Mouse (Mus musculus) C2C12 (cell line): ENCODE measurements around the gene Gm5617. TPM values are rescaled to one million over a fixed set of nuclear protein-coding genes. Genes with fewer than 3 reads are reported as not detected.

Experiments
- H3K27me3 ChIP-seq: one replicate; pipeline ENCODE4 v1.6.1; 2011; ENCODE audit not compliant: control insufficient read depth, insufficient read depth, insufficient read length
- H3K36me3 ChIP-seq: one replicate; pipeline ENCODE4 v1.6.1; 2011; ENCODE audit not compliant: control insufficient read depth, insufficient read depth
- H3K4me3 ChIP-seq: one replicate; pipeline ENCODE4 v1.5.1; 2011; ENCODE audit warnings: mild to moderate bottlenecking, control low read depth; ENCODE audit not compliant: poor library complexity, insufficient read depth, severe bottlenecking
- H3K79me2 ChIP-seq: one replicate; pipeline ENCODE4 v1.6.1; 2011; ENCODE audit not compliant: control insufficient read depth, insufficient read depth
- H3K79me3 ChIP-seq: one replicate; pipeline ENCODE4 v1.6.1; 2011; ENCODE audit warnings: low read depth, control low read depth
- H3ac ChIP-seq: one replicate; pipeline ENCODE3; 2011; ENCODE audit warnings: low read depth; ENCODE audit not compliant: control insufficient read depth, insufficient read length
- CEBPB ChIP-seq: IDR thresholded peaks from one replicate; pipeline ENCODE4 v1.6.1; 2011; ENCODE audit warnings: low read depth, mild to moderate bottlenecking, control low read depth, moderate library complexity
- CTCF ChIP-seq: IDR thresholded peaks from one replicate; pipeline ENCODE4 v1.5.1; 2011; ENCODE audit not compliant: control insufficient read depth, insufficient read depth, insufficient read length
- FOSL1 ChIP-seq: IDR thresholded peaks from one replicate; pipeline ENCODE4 v1.8.0; 2011; ENCODE audit warnings: mild to moderate bottlenecking, low read length; ENCODE audit not compliant: poor library complexity, insufficient read depth, severe bottlenecking
- MAX ChIP-seq: IDR thresholded peaks from one replicate; pipeline ENCODE4 v1.6.1; 2011; ENCODE audit warnings: mild to moderate bottlenecking, control low read depth
- MYOD1 ChIP-seq: IDR thresholded peaks from one replicate; pipeline ENCODE4 v1.6.1; 2011; ENCODE audit warnings: low read depth; ENCODE audit not compliant: control insufficient read depth, insufficient read length
- MYOG ChIP-seq: IDR thresholded peaks from one replicate; pipeline ENCODE4 v1.6.1; 2011; ENCODE audit not compliant: control insufficient read depth, insufficient read length; ENCODE audit errors: extremely low read depth
- USF1 ChIP-seq: IDR thresholded peaks from one replicate; pipeline ENCODE4 v1.6.1; 2011; ENCODE audit warnings: low read depth, mild to moderate bottlenecking, control low read depth, moderate library complexity
- polyA plus RNA-seq: library from polyadenylated mRNA; unstranded; fragments of >200 nt; fragmentation: generic; extraction: Trizol; gene quantifications from one replicate; pipeline ENCODE4 v1.2.1, GENCODE M21; 2012; ENCODE audit warnings: missing spikeins

Gm5617 gene
- polyA plus RNA-seq, 1 experiment: 23.1 TPM

DNA sequence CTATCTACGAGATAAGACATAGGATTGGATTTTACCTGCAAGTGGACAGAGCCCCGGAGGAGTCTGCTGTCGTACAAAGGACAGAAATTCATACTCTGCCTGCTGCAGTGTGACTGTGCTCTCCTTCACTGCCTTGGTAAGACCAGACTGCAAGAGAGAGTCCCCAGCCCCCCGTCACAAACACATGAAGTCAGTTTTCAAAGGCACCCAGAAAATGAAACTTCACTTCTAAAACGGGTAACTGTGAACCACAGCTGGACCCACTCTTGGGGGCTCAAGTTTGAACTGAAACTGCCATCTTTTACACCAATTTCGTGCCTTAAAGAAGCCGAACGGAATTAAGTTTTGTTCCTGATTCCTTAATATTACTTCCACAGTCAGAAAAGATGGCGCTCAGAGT, 20.9 kb upstream of the Gm5617 start:
- Histone ChIP-seq H3K79me2 (peaks cover 24% of the 10 kb centered on the region), H3ac (no peak overlapping the region), H3K79me3 (peaks cover 15% of the 10 kb centered on the region), H3K36me3 (peaks cover 27% of the 10 kb centered on the region), H3K4me3 (no peak overlapping the region), H3K27me3 (no peaks in the 10 kb centered on the region)
- TF ChIP-seq MAX: no peak
- TF ChIP-seq MYOG: no peak
- TF ChIP-seq FOSL1: no peak
- TF ChIP-seq CTCF: no peak
- no peak for TF ChIP-seq MYOD1
- TF ChIP-seq CEBPB: no peak
- TF ChIP-seq USF1: no peak

DNA sequence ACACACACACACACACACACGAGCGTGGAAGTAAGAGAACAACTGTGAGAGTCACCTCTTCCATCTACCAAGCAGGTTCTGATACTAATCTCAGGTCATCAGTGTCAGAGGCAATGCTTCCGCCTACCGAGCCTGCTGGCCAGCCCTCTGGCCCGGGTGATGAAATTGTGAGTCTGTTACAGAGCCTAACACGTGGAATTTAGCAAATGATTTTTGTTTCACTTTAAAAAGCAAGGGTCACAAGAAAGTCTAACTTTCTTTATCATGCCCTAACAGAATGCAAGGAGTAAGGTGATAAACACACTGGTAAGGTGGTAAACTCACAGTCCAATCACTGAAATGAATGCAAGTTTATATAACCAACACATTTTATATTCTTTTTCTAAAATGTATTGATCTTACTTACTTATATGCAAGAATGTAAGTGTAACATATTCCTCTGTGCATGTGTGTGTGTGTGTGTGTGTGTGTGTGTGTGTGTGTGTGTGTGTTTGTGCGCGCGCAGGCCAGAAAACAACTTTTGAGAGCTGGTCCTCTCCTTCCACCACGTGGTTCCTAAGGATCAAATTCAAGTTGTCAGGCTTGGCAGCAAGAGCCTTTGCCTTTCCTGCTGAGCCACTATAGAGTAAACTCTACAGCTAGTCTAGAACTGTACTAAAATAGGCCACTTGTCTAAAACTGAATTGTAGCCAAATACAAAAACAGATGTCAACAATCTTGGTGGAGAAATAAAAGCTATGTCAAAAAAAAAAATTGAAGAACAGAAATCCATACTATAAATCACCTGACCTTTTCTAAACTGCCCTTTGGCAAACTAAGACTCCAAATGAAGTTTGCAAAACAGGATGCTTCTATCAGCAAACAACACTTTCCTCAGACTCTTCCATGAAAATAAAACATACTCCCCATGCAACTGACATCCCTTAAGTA, 18.7 kb upstream of the Gm5617 start:
- H3K27me3 ChIP-seq: no peaks in the 10 kb centered on the region
- TF ChIP-seq CEBPB: no peak
- TF ChIP-seq CTCF: no peak
- H3K79me2 ChIP-seq: peaks cover 35% of the 10 kb centered on the region

DNA sequence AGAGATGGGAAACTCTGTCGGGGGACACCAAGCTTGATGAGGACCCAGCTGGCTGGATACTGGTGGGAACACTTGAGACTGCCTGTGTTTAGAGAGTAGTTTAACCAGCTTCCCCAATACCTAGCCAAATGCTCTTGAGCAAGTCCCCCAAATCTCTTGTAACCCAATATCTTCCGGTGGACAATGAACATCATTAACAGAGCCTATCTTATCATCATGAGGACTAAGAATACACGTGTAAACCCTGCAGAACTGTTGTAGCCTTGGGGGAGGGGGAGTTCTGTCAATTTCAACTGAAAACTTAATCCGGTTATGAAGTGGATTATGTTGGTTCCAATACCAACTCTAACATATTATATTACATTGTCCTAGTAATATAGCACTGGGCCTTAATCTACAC, 16.4 kb upstream of the Gm5617 start:
- H3K79me3 ChIP-seq: peaks cover 20% of the 10 kb centered on the region
- H3K36me3 ChIP-seq: peaks cover 19% of the 10 kb centered on the region
- H3ac ChIP-seq: no peak overlapping the region
- H3K4me3 ChIP-seq: no peak overlapping the region
- peaks cover 35% of the 10 kb centered on the region for H3K79me2 ChIP-seq
- TF ChIP-seq USF1 (no peak), FOSL1 (no peak)
- no peaks in the 10 kb centered on the region for H3K27me3 ChIP-seq

More for the DNA sequence above, 18.7 kb upstream of the Gm5617 start:
- peaks cover 27% of the 10 kb centered on the region for H3K36me3 ChIP-seq
- no peak overlapping the region for H3ac ChIP-seq
- H3K4me3 ChIP-seq: no peak overlapping the region
- H3K79me3 ChIP-seq: peaks cover 20% of the 10 kb centered on the region

- no peak for TF ChIP-seq FOSL1
- peak; percentile 10 for TF ChIP-seq CEBPB
- H3K79me3 ChIP-seq: peaks cover 20% of the 10 kb centered on the region
- H3K27me3 ChIP-seq: no peaks in the 10 kb centered on the region
- peaks cover 18% of the 10 kb centered on the region for H3K36me3 ChIP-seq
- H3K79me2 ChIP-seq: peaks cover 35% of the 10 kb centered on the region
- peak overlapping the region; percentile 78 for H3K4me3 ChIP-seq
- peak overlapping the region; percentile 82 for H3ac ChIP-seq
Measured at GRCm38 (mm10) chr9:48479838-48480410, 15.3 kb upstream of the Gm5617 start.

- TF ChIP-seq MYOG: no peak
- TF ChIP-seq FOSL1: no peak
- no peak for TF ChIP-seq CTCF
- TF ChIP-seq CEBPB: no peak
- no peak for TF ChIP-seq MYOD1
- peak; percentile 51 for TF ChIP-seq USF1
- peak; percentile 87 for TF ChIP-seq MAX
- peaks cover 20% of the 10 kb centered on the region for H3K79me3 ChIP-seq
- peak within 1 kb of the TSS; percentile 82 for H3ac ChIP-seq
- peaks cover 35% of the 10 kb centered on the region for H3K79me2 ChIP-seq
- peak within 1 kb of the TSS; percentile 78 for H3K4me3 ChIP-seq
- H3K27me3 ChIP-seq: no peaks in the 10 kb centered on the region
- peaks cover 19% of the 10 kb centered on the region for H3K36me3 ChIP-seq
Measured at GRCm38 (mm10) chr9:48480411-48481213, 14.6 kb upstream of the Gm5617 start, which contains the start of gene Rexo2. Gene Rexo2 (minus strand): TSS chr9:48480623.
